Mouse (Mus musculus) kidney, postnatal 0 days (tissue): ENCODE results near the gene Cnr2. TPM values are rescaled to one million over a fixed set of nuclear protein-coding genes. Genes with fewer than 3 reads are reported as not detected.

Source experiments
- ATAC-seq: fragments of 200-750 bp; cut with Nextera tagmentation; replicated peaks from 2 replicates; pipeline ENCODE4 v1.8.0; 2017; ENCODE audit warnings: low read depth, moderate number of reproducible peaks, moderate TSS enrichment, moderate library complexity; ENCODE audit not compliant: low FRiP score
- DNase-seq: peaks from one replicate; pipeline ENCODE4 v3.0.0-alpha.2; 2016; ENCODE audit warnings: low spot score
- H3K27ac ChIP-seq: fragments of 300-500 bp; sonication (generic); 2 replicates; pipeline ENCODE4 v1.5.1; 2014; ENCODE audit warnings: mild to moderate bottlenecking
- H3K27me3 ChIP-seq: fragments of 300-500 bp; sonication (generic); 2 replicates; pipeline ENCODE4 v1.6.1; 2014; ENCODE audit warnings: low read length, mixed read lengths; ENCODE audit not compliant: insufficient read depth
- H3K36me3 ChIP-seq: fragments of 300-500 bp; sonication (generic); 2 replicates; pipeline ENCODE4 v1.6.1; 2014; ENCODE audit warnings: low read length, mixed read lengths; ENCODE audit not compliant: insufficient read depth
- H3K4me1 ChIP-seq: fragments of 300-500 bp; sonication (generic); replicated peaks from 2 replicates; pipeline ENCODE4 v1.6.1; 2014; ENCODE audit warnings: antibody characterized with exemption, low read length, mixed read lengths; ENCODE audit not compliant: insufficient read depth
- H3K4me2 ChIP-seq: fragments of 300-500 bp; sonication (generic); 2 replicates; pipeline ENCODE4 v1.6.1; 2014; ENCODE audit warnings: mild to moderate bottlenecking, low read length, moderate library complexity, mixed read lengths
- H3K4me3 ChIP-seq: fragments of 300-500 bp; sonication (generic); replicated peaks from 2 replicates; pipeline ENCODE4 v1.5.1; 2014; ENCODE audit warnings: low read depth, low read length
- H3K9ac ChIP-seq: fragments of 300-500 bp; sonication (generic); 2 replicates; pipeline ENCODE4 v1.6.1; 2014; ENCODE audit warnings: low read depth, low read length
- H3K9me3 ChIP-seq: fragments of 300-500 bp; sonication (generic); replicated peaks from 2 replicates; pipeline ENCODE4 v1.6.1; 2016; ENCODE audit warnings: low read length, inconsistent platforms, mixed read lengths
- CTCF ChIP-seq: IDR thresholded peaks from 2 replicates; pipeline ENCODE4 v1.5.1; 2016; ENCODE audit warnings: antibody characterized with exemption, low read depth, mild to moderate bottlenecking, moderate library complexity
- WGBS: fragments of 180-500 bp; shearing (Covaris S2); extraction: QIAGEN DNeasy Blood & Tissue Kit; methylation state at CpG from one replicate; pipeline ENCODE4 v1.1.7; 2014; 5-methylcytosine and 5-hydroxymethylcytosine counted together
- polyA plus RNA-seq: library from polyadenylated mRNA; unstranded; fragments of >200 nt; fragmentation: Nextera tagmentation; extraction: Ambion mirVana; gene quantifications from 2 replicates; pipeline ENCODE4 v1.2.1, GENCODE M21; 2015

The Cnr2 gene
- polyA plus RNA-seq, 1 experiment from 2014 or later = 0.68 TPM

GRCm38 (mm10) chr4:135909326-135910066 is 14.3 kb downstream of the Cnr2 start:
- 68% methylated on average over 13 of the region's 13 CpGs for WGBS
- no peak overlapping the region for H3K9ac ChIP-seq
- no peak for TF ChIP-seq CTCF
- no peaks in the 10 kb centered on the region for H3K9me3 ChIP-seq
- no peaks in the 10 kb centered on the region for H3K27me3 ChIP-seq
- no peak overlapping the region for H3K4me3 ChIP-seq
- no peak overlapping the region for H3K4me2 ChIP-seq
- H3K27ac ChIP-seq = no peak overlapping the region
- H3K4me1 ChIP-seq = no peaks in the 10 kb centered on the region
- ATAC-seq (no peak), DNase-seq (no peak)
- H3K36me3 ChIP-seq = no peaks in the 10 kb centered on the region

- H3K4me2 ChIP-seq = no peak overlapping the region
- peak; percentile 55 for DNase-seq
- H3K27ac ChIP-seq = peak overlapping the region; percentile 60
- no peak overlapping the region for H3K9ac ChIP-seq
- H3K4me3 ChIP-seq = no peak overlapping the region
- H3K4me1 ChIP-seq = no peaks in the 10 kb centered on the region
- H3K36me3 ChIP-seq = no peaks in the 10 kb centered on the region
- TF ChIP-seq CTCF = no peak
- 62% methylated on average over 7 of the region's 7 CpGs for WGBS
- no peaks in the 10 kb centered on the region for H3K27me3 ChIP-seq
- ATAC-seq = peak; percentile 46; the same call in 1 of the 2 replicates
- H3K9me3 ChIP-seq = no peaks in the 10 kb centered on the region
Measured at GRCm38 (mm10) chr4:135911531-135911930, 16.3 kb downstream of the Cnr2 start.

DNA sequence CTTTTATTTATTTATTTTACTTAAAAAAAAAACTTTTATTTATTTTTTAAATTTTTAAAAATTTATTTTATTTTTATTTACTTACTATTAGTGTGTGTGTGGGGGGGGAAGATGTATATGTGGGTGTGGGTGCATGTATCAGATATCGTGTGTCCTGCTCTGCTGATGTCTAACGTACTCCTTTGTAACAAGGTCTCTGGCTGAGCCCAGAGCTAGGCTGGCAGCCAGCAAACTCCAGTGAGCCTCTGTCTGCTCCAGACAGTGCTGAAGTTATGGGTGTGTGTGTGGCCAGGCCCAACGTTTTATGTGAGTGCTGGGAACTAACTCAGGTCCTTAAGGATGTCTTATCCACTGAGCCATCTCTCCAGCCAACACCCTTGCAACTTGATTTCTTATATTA is 17.0 kb downstream of the Cnr2 start:
- Histone ChIP-seq H3K9me3 (no peaks in the 10 kb centered on the region), H3K9ac (no peak overlapping the region), H3K4me1 (no peaks in the 10 kb centered on the region), H3K4me2 (no peak overlapping the region), H3K36me3 (no peaks in the 10 kb centered on the region), H3K4me3 (no peak overlapping the region), H3K27ac (0 out of 2 replicates have a peak overlapping the region, but pooled peaks have one; percentile 60), H3K27me3 (no peaks in the 10 kb centered on the region)
- ATAC-seq (no peak), DNase-seq (no peak)
- no peak for TF ChIP-seq CTCF
- 39% methylated on average over 3 of the region's 3 CpGs for WGBS

GRCm38 (mm10) chr4:135912835-135913234 is 17.6 kb downstream of the Cnr2 start:
- Histone ChIP-seq H3K27ac (0 out of 2 replicates have a peak overlapping the region, but pooled peaks have one; percentile 5), H3K36me3 (no peaks in the 10 kb centered on the region), H3K4me1 (no peaks in the 10 kb centered on the region), H3K27me3 (no peaks in the 10 kb centered on the region), H3K9ac (no peak overlapping the region), H3K4me3 (no peak overlapping the region), H3K4me2 (peak overlapping the region; percentile 10; the same call in 1 of the 2 replicates), H3K9me3 (no peaks in the 10 kb centered on the region)
- WGBS = 14% methylated on average over 3 of the region's 3 CpGs
- ATAC-seq (no peak), DNase-seq (no peak)
- no peak for TF ChIP-seq CTCF

- no peak overlapping the region for H3K4me3 ChIP-seq
- H3K9me3 ChIP-seq = no peaks in the 10 kb centered on the region
- no peak for ATAC-seq
- H3K27me3 ChIP-seq = no peaks in the 10 kb centered on the region
- H3K4me1 ChIP-seq = no peaks in the 10 kb centered on the region
- DNase-seq = no peak
- H3K4me2 ChIP-seq = no peak overlapping the region
- WGBS = 65% methylated on average over 4 of the region's 4 CpGs
- no peaks in the 10 kb centered on the region for H3K36me3 ChIP-seq
- no peak overlapping the region for H3K9ac ChIP-seq
- no peak overlapping the region for H3K27ac ChIP-seq
- no peak for TF ChIP-seq CTCF
Measured at GRCm38 (mm10) chr4:135913433-135913832, 18.2 kb downstream of the Cnr2 start.

- Histone ChIP-seq H3K27ac (peak overlapping the region; percentile 27; the same call in 1 of the 2 replicates), H3K4me2 (no peak overlapping the region), H3K4me1 (no peaks in the 10 kb centered on the region; the same call in 1 of the 2 replicates), H3K9me3 (no peaks in the 10 kb centered on the region), H3K27me3 (no peaks in the 10 kb centered on the region), H3K36me3 (0 out of 2 replicates have a peak, but pooled peaks cover 6% of the 10 kb centered on the region), H3K9ac (no peak overlapping the region), H3K4me3 (no peak overlapping the region)
- no peak for TF ChIP-seq CTCF
- WGBS = 57% methylated on average over 13 of the region's 13 CpGs
- peak; percentile 48 for DNase-seq
- no peak for ATAC-seq
Measured at GRCm38 (mm10) chr4:135918635-135919279, 23.6 kb downstream of the Cnr2 start.
